Mouse (Mus musculus) left cerebral cortex, adult 8-10 months (tissue): ENCODE measurements around the gene Mto1. TPM values are rescaled to one million over a fixed set of nuclear protein-coding genes. Genes with fewer than 3 reads are reported as not detected.

Source experiments
- DNase-seq, 2 experiments: peaks; one replicate each; pipeline ENCODE4 v3.0.0; 2022; ENCODE audit warnings: low spot score in 2 of 2
- total RNA-seq, 4 experiments: library from RNA; stranded (reverse); gene quantifications; 2 replicates each; pipeline ENCODE4 v1.2.4; 2022

Gene Mto1
- 10 to 100 TPM; 22.9 to 29.3 (median 26.9) TPM for total RNA-seq

GRCm38 (mm10) chr9:78447973-78448873 is at the start of gene Mto1, which contains the start of gene Gm17324:
TSS of gene Mto1 (plus strand) at chr9:78448208.
TSS of gene Gm17324 (minus strand) at chr9:78448786.
- peak; percentile 76 to 81 for DNase-seq

DNA sequence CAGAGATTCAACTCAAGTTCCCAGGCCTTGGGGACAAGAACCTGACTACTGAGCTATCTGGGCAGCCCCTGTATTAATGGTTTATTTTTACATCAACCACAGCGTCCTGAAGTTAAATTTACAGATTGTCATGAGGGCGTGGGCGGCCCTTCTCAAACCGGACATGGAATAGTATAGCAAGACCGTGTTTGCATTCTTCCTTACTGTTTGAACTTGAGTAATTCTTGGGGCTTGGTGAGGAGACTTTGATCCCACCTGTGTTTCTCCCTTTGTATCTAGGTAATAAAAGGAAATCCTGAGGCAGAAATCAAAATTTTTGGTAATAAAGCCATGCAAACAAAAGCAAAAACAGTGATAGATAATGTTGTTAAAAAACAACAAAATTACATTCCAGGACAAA is 47.4 kb upstream of the Mto1 start:
- no peak for DNase-seq

- no peak for DNase-seq
Measured at GRCm38 (mm10) chr9:78401596-78401995, 46.4 kb upstream of the Mto1 start.

- DNase-seq, result no peak
Measured at GRCm38 (mm10) chr9:78427362-78427781, 20.6 kb upstream of the Mto1 start.

GRCm38 (mm10) chr9:78428185-78428584 is 19.8 kb upstream of the Mto1 start:
- no peak for DNase-seq

GRCm38 (mm10) chr9:78428870-78429432 is 19.1 kb upstream of the Mto1 start:
- DNase-seq, result no peak

DNA sequence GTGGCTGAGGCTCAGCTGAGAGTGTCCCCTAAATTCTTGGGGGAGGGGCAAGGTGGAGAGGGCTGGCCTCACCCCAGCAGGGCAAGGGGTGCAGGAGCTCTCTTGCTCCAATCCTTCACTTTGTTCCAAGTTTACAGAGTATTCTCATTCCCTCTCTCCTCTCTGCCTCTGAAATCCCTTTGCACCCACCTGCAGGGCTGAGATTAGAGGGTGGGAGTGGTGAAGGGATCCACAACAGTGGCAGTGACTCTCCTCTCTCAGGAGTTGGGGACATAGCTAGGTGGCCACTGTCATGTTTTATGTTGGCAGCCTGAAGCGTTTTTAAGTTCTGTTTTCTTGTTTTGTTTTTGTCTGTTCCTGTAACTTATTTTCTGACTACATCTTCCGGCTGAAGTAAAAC is 18.5 kb upstream of the Mto1 start:
- no peak for DNase-seq

DNA sequence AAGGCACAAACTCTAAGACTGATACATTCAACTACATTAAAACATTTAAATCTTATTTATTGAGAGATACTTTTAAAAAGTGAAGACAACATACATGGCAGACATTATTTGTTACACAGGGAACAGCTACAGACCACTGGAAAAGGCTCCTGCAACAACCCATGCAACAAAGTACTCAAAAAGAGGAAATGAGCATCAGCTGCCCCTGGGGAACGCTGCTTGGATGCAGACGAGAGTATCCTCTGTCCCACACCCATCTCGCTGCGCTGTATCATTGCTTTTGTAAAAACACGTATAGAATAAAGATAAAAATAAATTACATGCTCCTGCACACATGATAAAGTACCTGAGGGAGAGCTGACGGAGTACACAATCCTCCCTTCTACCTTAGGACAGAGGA is 17.5 kb upstream of the Mto1 start:
- DNase-seq, result no peak

DNA sequence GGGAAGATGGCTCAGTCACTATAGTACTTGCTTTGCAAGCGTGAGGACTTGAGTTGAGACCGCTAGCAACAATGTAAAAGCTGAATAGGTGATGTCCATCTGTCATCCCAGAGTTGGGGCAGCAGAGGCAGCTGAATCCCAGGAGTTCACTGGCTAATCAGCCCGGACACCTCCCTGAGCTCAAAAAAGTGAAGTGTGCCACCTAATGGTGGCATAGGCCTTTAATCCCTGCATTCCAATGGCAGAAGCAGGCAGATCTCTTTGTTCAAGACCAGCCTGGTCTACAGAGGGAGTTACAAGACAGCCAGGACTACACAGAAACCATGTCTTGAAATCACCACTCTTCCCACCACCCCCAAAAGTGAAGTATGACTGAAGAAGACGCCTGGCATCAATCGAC is 15.5 kb upstream of the Mto1 start:
- DNase-seq, result no peak

DNA sequence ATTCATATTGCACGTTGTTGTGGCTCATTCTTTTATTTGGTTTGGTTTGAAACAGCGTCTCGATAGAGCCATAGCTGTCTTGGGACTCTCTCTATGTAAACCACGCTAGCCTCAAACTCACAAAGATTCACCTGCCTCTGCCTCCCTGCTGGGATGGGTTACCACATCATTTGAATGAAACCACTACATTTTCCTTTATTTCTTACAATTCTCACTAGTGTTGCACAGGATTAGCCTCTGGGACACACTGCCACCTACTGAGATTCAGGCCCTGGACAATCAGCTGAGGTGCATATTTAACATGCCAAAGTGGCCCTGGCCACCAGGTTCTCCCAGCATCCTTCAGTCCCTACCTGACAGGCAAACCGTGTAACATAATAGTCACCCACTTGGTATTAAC is 8.6 kb upstream of the Mto1 start:
- no peak for DNase-seq

DNA sequence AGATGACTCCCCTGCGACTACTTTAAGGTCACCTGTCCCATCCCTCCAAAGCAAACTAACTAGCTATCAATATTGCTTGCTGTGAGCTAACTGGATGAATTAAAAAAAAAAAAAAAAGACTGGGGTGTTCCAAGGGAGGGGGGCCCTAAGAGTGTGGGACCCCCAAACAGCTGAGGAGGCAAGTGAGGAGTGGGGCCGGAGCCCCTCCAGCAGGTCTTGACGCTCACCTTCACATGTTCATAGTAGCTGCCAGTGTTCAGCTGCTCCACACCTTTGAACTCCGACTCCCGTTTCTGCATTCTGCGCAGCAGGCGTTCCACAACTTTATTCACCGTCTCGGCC is 5.8 kb upstream of the Mto1 start:
- DNase-seq, result no peak

DNA sequence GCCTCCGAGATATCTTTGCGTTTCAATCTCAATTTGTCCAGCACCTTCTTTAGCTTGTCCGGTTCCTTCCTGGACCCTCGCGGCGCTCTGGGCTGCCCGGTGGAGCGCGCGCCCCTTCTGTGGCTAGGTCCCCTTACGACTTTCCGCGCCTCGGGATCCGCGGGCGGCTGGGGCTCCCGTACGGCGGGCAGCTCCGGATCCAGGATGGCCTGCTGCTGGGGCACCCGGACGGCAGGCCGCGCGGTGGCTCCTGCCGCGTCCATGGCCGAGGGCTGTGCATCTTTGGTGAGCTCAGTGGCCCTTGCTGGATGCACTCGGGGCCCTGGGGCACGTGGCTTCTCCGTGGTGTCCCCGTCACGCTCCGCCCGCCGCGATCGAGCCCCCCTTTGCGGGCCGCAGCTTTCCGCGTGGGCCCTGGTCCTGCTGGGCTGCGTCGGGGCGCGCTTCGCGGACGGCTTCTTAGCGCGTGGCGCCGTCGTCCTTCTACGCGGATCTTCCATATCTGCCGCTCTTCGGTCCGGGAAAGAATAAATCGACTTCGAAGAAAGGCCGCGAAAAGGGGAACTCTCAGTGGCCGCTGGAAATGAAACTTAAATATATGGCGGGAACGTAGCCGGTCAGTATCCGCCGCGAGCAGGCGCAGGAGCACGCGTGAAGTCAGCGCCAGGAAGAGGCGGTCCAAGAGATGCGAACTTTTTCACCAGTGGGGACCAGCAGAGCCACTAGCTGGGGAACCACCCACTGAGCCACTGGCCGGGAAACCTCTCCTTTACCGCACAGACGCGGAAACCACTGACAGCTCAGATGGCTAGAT is 5.2 kb upstream of the Mto1 start, which contains the start of gene Cgas:
Gene Cgas, minus strand, starts transcription at position 659 of the 814 bp plus-strand sequence.
- DNase-seq, result no peak

GRCm38 (mm10) chr9:78447606-78447972 is 419 bp upstream of the Mto1 start:
- DNase-seq, result no peak

- no peak for DNase-seq
Measured at GRCm38 (mm10) chr9:78450404-78450803, 2.4 kb downstream of the Mto1 start.

DNA sequence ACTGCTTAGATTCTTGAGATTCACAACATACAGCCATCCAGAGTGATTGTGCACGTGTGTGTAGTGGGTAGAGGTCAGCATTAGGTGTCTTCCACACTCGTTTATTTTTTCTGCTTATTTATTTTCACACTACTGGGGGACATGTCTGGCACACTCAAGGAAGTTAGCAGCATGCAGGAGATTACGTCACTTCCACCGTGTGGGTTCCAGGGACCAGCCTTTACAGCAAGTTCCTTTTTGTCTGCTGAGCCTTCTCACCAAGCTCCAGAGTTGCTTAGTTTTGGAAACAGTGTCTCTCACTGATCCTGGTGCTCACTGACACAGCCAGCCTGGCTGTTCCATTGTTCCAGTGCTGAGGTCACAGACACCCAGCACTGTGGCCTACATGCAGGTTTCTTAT is 3.4 kb downstream of the Mto1 start:
- DNase-seq, result no peak

GRCm38 (mm10) chr9:78457026-78457425 is 9.0 kb downstream of the Mto1 start:
- DNase-seq, result no peak

GRCm38 (mm10) chr9:78463337-78463736 is 15.3 kb downstream of the Mto1 start:
- DNase-seq, result no peak

DNA sequence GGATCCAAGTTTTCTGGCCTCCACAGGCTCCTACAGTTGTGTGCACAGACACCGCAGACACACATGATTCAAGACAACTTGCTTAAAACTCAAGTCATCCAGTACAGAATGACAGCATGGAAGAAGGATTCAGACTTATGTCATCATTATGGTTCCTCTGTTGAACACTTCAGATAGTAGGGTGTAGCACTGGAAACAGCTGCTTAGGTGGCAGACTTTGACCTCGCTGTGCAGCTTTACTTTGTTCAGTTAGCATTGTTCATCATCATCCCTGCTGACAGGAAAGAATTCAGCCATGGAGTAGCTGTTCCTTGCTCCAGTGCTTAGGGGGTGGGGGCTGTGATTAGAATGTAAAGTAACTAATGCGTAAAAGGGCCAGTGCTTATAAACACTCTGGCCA is 17.7 kb downstream of the Mto1 start:
- no peak for DNase-seq

DNA sequence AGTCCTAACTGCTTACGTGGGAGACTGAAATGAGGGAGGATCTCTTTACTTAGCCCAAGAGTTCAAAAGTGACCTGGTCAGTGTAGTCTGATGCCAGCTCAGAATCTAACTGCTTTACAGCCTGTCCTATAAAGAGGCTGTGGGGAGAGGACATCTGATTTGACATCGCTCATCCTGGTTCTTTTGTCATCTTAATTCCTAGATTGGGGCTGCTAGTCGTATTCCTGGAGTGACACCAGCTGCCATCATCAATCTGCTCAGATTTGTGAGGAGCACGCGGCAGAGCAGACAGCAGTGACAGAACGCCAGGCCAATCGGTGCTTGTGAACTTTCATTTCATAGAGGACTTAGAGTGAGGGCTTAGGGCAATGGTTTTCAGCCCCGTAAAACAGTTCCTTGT is 25.6 kb downstream of the Mto1 start:
- DNase-seq, result no peak

- DNase-seq, result no peak
Measured at GRCm38 (mm10) chr9:78474270-78474669, 26.3 kb downstream of the Mto1 start.

DNA sequence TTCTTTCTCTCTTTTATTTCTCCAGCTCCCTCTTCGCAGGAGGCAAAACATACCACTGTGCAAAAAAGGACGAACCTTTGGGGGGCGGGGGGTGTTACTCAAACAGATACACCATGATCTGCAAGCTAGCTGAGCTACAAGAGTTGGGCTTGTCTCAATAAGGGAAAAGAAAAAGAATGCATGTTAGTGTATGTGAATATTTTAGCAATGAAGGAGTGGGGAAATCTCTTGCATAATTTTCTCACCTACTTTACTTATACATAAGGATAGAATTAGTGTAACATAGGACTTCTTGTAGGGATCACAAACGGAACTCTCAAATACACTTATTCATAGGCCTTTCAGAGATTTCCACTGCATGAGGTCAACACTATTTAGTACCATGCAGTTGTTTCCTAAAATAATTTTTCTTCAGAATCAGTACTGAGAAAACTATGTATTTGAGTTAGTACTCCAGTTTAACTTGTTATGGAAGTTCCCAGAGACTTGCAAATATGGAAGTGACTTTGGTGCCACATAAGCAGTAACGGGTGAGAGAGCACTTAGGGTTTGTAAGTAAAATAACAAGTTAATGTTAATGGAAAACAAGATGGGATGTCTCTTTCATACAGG is 26.9 kb downstream of the Mto1 start:
- DNase-seq, result no peak

DNA sequence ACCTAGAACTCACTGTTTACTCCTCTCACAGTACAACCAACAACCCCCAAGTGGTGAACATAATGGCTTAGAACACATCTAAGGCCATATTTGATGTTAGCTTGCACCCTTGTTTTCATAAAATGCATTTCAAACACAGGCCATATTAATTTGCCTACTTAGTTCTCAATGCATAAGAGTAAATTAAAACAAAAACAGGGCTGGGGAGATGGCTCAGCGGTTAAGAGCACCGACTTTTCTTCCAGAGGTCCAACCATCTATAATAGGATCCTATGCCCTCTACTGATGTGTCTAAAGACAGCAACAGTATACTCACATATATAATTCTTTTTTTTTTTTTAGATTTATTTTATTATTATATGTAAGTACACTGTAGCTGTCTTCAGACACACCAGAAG is 27.4 kb downstream of the Mto1 start:
- no peak for DNase-seq
